Mouse (Mus musculus): ENCODE results near the gene Prr7.
A peak's percentile ranks its signal among the peaks of the same experiment; 100 is the strongest.

Prr7 gene

DNA sequence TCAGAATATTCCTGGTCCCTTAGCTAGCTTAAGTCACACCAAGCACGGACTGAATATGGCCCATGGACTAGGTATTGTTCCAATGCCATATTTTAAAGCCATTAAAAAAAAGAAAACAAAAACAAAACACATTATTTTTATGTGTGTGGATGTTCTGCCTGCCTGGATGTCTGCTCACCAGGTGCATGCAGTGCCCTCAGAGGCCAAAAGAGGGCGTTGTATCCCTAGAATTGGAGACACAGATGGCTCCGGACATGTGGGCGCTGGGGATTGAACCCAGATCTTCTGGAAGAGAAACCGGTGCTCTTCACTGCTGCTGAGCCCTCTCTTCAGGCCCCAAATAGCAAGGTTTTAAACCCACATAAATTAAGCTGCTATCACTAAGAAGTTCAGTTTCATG lies 14.0 kb downstream of the Prr7 start:
- DNase-seq: peak; percentile 52

DNA sequence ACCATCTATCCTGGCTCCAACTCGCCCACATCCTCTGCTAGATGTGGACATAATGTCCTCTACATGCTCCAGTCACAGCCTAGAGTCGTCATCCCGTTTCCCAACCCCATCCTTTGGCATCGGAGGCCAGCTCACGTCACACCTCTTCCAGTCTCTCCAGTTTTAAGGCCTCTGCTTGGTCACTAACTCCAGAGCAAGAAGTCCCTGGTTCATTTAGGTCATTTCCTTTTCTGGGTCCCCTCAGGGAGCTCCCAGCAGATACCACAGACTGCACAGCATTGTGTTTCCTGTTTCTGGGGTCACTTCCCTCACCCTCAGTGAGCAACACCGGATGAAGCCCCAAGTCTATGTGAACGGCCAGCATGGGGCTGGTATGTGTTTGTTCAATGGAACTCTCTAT lies 14.9 kb downstream of the Prr7 start:
- no peak for DNase-seq

DNA sequence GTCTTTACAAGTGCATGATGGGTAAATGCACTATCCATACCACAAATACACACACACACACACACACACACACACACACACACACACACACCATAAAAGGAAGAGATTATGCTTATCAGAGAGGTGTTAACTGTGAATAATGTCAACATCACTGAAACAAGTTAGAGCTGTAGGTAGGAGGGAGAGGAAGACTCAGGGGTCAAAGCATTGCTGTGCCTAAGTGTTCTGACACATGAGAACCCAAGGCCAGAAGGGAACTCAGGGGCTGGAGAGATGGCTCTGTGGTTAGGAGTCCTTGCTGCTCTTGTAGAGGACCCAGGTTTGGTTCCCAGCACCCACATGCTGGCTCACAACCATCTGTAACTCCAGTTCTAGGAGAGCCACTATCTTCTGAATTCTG lies 15.9 kb downstream of the Prr7 start:
- no peak for DNase-seq

DNA sequence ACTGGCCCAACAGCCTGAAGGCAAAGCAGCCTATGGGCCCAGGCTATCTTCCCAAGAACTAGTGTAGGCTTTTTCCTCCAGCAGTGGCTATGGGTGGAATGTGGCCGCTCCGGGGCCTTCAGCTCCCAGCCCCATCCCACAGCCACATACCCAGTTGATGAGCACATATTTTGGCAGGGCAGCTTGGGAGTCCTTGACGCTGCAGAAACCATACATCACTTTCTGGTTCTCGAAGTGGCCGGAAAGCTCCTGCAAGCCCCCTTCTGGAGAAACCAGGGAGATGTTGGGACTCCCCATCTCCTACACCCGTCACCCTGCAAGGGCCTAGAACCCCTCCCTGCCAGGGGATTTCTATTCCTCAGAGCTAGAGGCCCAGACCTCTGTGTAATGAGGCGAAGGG lies 18.5 kb downstream of the Prr7 start:
- no peak for DNase-seq

DNA sequence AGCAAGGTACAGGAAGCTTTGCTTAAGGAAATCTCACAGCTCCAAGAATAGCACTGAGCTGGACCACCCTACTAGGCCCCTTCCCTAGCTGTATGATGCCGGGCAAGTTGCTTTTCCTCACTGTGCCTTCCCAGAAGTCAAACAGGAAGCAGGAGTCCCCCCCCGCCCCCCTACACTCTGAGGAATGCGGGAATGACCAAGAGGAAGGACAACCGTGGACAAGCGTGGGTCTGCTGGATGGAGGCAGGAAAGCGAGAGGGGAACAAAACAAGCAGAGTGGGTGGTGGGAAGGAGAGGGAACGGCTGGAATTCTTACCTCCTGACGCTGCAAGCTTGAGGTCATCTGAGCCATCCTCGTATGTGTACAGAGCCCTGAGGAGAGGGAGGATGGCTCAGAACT lies 19.0 kb downstream of the Prr7 start:
- DNase-seq: no peak

DNA sequence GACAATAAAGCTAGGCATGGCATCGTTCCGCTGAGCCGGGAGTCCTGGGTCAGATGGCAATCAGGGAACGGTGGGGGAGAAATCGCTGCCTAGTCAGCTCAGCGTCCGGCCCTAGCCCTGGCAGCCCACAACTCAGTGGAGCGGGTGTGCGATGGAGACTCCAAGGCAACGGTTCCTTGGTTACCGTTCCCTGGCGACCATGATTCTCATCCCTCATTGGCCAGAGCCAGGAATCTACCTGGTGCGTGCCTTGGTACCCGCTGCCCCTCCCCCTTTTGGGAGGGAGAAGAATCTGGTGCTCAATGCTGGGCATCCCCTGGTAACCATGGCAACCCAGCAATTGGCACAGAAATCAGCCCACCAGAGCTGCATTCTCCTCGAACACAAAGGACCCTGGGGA lies 19.5 kb downstream of the Prr7 start:
- DNase-seq: peak; percentile 88

DNA sequence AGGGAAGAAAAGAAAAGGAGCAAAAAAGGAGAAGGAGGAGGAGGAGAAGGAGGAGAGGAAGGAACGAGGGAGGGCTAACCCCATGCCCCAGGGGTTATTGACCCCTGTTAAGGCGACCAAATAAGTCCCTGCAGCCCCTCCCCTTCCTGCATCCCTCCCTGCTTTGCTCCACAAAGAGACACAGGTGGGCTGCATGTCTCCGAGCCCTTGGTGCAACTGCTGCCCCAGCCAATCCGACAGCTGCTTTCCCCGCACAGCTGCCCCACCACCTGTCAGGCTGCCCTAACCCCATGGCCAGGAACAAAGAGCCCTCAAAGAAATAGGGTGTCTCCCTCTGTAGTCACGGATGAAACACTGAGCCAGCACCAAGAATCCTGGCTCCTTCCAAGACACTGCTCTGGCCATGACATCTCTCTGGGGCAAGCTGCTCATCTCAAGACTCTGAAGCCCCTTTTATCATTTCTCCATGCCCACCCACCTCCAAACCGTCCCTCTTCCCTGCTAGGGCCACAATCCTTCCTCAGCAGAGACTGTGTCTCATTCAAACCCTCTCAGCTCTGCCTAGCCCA lies 20.5 kb downstream of the Prr7 start:
- no peak for DNase-seq

DNA sequence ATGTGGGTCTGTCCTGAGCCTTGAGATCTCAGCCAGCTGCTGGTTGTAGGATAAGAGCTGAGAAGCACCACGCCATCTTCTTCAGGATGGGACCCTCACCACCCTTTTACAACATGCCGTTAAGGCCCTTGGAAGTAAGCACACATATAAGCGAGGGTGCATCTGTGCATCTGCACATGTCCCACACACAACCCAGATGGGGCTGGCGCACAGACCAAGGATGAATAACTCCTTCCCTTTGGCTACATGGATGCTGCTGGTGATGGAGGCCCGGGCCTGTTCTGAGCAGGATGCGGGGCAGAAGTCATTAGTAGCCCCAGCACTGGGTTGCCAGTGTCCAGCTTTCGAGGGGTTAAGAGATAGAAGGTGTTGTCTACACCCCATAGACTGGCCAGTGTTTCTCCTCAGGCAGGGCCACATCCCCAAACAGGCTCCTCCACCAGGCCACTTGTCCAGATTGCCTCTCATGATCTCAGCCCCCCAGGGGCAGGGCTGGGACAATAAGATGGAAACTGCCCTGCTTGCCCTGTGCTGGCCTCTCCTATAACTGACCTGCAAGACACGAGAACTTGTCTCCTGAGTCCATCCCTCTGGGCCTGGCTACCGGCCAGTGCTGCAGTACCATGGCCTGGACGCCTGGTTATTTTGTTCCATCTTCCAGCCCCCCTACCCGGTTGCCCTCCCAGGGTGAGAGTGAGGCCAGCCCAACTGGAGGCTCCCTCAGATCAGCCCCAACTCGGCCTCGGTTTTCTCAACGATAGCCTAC lies 22.1 kb downstream of the Prr7 start:
- DNase-seq: peak; percentile 56

DNA sequence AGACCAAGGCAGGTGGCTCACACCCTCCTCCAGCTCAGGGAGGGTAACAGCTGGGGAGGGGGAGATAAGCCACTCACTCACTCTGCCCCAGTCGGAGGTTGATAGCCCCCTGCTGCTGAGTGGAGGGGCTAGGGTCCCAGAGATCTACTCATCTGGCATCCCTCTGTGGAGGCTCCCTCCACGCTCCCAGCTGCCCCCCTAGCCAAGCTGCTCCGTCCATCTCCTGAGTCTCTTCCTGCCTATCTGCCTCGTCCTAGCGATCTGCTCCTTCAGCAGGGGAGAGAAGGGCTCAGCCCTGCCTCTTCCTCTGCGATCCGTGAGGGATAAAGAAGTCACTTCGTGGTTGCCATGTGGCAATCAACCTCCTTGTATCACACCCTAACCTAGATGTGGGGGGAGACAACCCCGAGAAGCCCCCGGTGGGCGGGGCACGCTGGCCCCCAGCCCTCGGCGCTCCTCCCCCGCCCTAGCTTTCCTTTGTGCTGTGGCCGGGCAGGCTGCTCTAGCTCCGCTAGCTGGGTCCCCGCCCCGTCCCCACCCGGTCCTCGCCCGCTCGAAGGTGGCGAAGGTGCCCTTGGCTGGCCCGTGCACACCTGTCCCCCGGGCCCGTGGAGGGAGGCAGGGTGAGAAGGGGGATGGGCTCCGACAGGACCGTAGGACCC lies 23.0 kb downstream of the Prr7 start:
- peak; percentile 72 for DNase-seq

DNA sequence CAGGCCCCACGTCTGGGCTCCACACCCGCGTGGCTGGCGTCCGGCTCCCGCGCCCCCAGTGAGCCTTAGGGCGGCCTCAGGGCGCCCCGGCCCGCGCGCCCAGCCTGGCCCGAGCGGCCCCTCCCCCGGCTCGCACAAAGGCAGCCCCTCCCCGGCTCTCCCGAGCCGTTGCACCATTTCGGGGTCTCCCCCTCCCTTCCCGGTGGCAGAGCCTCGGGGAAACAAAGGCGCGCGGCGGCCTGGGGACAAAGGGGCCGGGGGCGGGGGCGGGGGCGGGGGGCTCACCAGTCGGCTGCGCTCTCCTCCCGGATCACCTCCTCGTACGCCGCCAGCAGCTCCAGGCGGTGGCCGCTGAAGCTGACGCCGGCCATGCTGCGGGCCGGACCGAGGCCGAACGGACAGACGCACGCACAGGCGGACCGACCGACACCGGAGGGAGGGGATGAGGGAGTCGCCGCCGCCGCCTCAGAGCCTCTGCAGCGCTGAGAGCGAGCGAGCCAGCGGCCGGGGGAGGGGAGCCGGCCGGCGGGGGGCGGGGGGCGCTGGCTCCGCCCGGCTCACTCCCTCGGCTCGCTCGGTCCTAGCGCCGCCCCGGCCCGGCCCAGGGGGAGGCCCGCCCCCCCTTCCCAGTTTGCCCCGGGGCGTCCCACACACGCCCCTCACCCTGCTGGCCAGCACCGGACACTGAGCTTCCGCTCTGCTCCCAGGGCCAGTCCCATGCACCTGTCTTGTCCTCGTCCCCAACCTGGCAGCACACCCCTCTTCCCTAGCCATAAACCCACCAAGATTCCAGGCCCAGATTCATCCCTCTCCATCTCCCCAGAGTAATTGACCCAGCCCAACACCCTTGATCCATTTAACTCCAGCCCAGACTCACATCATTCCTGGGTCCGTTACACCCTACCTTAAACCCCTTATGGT lies 23.8 kb downstream of the Prr7 start, which contains the start of gene Dbn1:
Gene Dbn1, minus strand, starts transcription at position 534 of the 921 bp plus-strand sequence.
- peak; percentile 87 for DNase-seq

DNA sequence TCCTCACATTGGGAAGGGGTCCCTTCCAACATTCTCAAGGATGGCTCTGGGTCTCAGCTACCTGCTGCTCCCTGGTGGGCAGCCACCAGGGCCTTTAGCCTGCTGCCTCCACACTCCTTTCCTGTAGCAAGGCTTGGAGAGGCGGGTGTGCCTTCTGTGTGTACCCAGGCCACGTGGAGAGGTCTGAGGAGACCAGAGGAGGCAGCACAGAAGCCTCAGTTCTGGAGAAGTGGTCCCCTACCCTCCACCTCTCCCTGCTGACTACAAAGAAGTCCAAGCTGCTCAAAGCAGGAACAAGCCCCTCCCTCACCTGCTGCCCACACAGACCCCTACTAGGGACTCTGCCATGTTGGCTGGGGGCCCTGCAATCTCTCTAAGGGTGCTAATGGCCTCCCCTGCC lies 30.2 kb downstream of the Prr7 start:
- DNase-seq: no peak

DNA sequence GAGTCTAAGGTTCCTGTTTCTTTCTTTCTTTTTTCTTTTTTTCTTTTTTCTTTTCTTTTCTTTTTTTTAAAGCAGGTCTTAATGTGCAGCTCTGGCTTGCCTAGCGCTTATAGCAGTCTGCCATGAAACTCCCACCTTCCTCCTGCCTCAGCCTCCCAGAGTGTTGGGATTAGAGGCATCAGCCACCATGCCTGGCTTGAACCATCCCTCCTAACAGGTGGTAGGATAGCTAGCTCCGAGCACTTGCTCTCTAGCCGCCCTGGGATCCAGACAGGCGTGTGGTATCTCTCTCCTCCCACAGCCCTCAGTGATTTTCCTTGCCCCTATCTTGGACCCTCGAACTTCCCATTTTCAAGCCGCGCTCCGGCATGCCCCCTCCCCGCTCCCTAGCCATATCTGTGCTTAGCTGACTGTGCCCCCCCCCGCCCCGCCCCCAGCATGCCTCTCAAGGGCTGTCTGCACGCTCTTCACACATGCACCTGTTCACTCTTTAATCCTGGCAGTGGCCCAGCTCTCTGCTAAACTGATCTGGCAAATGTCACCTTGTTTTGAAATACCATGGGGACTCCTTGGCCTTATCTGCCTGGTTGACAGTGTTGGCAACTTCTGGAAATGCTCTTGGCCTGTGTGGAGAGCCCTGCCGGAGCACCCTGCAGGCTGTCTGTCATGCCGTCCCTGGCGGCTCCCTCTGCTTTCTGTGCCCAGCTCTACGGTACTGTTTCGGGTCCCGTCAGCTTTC lies 31.0 kb downstream of the Prr7 start:
- no peak for DNase-seq

DNA sequence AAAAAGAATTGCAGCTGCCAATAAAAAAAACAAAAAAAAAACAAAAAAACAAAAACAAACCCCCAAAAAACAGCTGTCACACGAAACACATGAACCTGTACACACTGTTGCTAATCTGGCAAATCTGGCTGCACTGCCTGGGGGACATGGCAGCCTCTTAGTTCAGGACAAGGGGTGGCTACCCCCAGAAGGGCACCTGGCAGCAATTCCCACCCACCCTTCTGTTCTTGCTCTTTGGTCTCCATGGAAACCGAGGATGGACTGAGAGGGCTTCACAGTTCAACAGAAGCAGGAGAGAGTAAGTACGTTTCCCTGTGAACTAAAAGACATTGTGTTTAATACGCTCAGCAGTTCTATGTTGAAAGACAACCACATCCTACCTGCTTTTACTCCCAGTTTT lies 31.6 kb downstream of the Prr7 start:
- DNase-seq: peak; percentile 43

DNA sequence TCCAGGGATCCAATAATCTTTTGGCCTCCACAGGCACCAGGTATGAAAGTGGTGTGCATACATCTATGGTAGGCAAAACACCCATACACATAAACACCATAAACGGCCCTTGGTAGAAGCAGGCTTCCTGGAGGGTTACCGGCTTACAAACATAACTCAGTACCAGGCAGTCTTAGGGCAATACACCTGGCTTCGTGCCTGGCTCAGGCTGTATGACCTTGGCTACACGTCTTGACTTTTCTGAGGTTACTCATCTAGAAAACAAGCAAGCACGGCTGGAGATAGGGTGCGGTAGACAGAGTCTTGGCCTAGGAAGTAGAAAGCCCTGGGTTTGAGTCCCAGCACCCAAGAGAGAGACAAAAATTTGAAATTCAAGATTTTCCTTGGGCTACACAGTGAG lies 32.6 kb downstream of the Prr7 start:
- no peak for DNase-seq

DNA sequence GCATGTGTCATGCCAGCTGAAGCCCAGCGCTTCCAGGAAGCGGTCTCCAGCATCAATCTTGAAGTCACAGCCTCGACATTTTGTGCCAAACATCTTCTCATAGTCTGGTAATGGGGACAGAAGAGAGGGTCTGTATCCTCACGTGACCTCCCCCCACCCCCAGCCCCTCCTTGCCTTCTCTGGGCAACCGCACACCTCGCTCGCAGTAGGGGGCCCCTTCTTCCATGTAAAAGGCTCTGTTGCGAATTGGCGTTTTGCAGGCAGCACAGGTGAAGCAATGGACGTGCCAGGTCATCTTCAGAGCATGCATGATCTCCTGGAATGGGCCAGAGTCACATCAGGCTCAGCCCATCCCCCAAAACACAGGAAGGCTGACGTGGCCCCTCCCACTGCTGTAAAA lies 34.8 kb downstream of the Prr7 start:
- no peak for DNase-seq

DNA sequence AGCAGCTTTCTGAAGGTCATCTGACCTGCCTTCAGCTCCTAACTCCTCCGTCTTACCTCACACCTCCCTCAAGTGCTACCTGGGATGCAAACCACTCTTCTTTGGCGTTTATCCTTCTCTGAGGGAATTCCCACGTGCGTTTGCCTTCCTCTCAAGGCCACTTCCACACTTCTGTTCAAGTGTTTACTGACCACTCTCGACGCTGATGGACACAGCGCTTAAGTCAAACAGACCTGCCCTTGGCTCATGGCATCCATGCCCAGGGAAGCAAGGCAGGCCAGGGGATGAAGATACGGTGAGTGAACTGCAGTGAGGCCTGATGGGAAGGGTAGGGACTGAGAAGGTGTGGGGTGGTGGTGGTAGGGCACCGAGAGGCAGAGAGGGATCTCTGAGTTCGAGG lies 36.5 kb downstream of the Prr7 start:
- no peak for DNase-seq

DNA sequence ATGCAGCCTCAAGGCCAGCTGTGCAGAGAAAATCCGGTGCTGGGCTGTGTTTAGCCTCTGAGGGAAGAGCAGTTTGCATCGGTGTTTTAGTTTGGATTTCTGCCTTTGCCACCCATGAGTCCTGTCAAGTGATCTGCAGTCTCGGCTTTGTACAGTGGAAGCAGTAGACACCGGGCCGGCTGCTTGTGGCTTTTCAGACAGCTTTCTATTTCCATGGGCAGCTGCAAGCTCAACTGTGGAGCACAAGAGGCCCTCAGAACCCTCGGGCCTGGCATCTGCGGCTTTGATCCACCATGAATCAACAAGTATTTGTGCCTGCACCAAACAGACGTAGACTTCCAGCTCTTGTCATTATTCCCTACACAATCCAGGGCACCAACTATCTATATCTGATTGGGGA lies 38.3 kb downstream of the Prr7 start:
- DNase-seq: no peak

DNA sequence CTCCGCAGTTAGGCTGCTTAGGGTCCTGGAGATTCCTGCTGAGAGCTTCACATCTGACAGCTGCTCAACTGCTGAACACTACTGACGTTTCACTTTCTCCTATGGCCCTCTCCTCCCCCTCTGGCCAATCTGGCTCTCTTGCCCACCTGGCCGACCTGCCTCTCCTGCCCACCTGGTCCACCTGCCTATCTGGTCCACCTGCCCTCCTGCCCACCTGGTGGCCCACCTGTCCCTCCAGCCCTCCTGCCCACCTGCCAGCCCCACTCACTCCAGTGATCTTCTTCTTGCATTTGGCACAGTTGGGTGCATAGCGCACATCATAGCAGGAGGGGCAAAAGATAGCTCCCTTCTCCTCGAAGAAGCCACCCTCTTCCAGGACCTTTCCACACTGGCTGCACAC lies 40.3 kb downstream of the Prr7 start:
- no peak for DNase-seq

DNA sequence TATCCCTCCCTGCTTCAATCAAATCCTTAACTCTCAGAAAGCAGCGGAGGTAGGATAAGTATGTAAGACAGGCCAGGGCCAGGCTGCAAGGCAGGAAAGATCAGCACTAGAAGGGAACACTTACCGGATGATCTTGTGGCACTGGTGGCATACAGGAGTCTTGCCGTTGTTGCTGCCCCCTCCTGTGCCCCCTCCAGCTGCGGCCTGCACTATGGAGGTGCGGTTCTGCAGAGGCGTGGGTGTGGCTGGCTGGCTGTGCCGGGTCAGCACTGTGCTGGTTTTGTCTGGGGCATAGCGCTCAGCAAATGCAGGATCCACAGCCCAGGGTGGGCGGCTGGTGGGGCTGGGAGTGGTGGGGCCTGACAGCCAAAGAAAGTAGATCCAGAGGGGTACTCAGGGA lies 41.7 kb downstream of the Prr7 start:
- DNase-seq: no peak

DNA sequence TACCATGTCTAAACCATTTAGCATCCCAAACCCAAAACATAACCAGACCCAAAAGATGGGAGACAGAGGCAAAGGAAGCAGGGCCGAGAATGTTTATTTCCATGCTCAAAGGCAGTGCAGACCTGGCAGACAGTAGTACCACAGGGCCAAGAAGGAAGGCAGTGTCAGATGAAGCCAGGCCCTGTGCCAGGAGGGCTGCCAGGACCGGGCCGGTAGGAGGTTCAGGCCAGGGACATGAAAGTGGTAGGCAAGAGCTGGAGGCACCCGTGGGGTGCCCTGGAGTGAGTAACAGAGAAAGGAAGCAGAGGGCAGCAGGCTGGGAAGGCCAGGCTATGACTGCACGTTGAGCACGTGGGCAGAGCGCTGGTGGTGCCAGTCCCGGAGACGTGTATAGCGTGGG lies 42.6 kb downstream of the Prr7 start:
- no peak for DNase-seq

DNA sequence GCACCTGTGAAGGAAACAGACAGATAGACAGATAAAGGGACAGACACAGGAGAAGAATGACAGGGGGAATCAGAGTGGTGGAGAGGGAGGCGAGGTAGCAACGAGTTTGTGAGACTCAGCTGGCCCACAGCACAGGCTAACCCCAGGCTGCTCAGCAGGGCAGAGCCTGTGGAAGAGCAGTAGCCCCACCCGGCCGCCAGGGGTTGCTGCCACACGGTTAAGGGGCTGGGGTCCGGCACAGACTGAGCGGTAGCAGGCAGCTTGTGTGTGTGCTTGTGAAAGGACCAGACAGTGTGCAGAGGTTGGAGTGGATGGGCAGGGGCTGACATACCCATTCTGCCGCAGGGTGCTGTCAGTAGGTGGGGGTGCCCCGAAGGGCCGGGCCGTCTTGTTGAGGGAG lies 43.8 kb downstream of the Prr7 start:
- DNase-seq: peak; percentile 32

DNA sequence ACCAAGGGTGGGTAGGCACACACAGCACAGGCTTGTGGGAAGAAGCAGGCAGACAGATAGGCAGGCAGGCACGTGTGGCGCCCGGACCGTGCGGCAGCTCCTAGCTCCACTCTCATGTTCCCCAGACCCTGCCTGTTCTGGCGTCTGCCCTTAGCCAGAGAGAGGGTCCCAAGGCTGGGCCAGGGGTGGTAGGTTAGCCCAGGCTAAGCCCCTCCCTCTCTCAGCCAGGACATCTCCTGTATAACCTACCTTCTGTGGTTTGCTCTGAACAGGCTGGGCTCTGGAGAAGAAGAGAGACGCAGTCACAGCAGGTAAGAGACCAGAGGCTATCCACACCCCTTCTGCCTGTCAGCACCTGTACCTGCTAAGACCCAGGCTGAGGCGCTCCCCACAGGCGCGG lies 44.5 kb downstream of the Prr7 start:
- DNase-seq: no peak

DNA sequence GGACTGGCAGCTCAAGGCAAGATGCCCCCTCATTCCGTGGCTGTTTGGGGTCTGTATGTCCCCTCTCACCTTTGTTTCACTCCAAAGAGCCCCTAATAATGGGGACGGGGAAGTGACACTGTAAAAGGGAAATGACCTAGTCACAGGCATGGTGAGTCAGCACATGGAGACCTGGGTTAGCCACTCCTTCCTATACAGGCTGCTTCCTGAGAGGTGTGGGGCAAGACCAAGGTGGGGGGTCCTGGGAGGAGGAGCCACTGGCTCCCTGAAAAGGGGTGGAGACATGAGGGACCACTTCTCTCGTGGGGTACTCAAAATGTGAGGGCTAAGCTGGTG lies 46.2 kb downstream of the Prr7 start:
- DNase-seq: no peak
